Mouse (Mus musculus): ENCODE measurements around the gene Egfr. TPM values are rescaled to one million over a fixed set of nuclear protein-coding genes. Genes with fewer than 3 reads are reported as not detected.

Gene Egfr
- polyA plus RNA-seq, 1 experiment = 6.8 TPM

DNA sequence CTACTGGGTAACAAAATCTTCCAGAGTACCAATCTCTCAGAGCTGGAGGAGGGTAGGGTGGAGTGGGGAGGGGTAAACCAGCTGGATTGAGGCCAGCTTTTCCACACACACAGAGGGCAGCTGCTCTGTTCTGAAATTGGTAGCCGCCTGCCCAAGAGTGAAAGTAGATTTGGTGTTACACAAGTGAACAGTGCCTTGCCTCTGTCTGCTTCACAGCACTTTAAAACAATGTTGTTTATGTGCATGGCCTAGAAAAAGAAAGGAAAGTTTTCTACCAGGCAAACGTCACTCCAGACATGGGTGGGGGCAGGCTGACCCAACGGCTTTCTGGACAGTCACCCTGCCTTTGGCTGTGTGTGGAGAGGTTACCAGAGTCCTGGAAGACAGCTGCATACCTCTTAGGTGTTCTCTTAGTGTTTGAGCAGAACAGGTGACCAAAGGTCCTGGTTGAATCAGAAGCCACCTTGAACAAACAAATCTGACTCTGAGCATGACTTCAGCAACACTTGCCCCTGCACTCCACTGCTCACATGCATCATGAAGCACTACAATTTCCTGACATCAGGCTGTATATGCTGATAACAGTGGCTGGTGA lies 17.8 kb downstream of the Egfr start:
- Histone ChIP-seq H3K4me1 (ENCODE audit: control insufficient read depth, insufficient read depth, low read length) (no peaks in the 10 kb centered on the region), H3K4me3 (ENCODE audit: insufficient read depth, low read length) (no peak overlapping the region), H3K27ac (ENCODE audit: insufficient read depth, low read length) (peak overlapping the region; percentile 65)
- no peak for TF ChIP-seq POLR2A (IDR thresholded peaks at IDR 0.05; ENCODE audit: extremely low read depth, insufficient read depth, low read length)
- no peak for TF ChIP-seq CTCF (IDR thresholded peaks at IDR 0.05; ENCODE audit: extremely low read depth, insufficient read depth, low read length)

DNA sequence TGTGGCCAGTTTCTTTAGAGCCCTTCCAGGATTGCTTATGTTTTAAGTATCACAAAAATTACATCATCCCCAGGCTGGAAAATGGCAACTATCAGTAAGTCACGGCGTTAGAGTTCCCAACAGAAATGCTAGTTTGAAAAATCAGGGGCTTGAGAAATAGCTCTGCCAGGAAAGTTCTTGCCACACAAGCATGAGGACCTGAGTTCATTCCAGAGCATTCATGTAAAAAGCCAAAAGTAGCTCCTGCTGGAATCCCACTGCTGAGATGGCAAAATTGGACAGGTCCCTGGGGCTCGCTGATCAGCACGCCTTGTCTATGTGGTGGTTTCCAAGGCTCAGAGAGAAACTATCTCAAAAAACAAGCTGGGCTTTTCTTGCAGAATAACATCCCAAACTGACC lies 19.0 kb downstream of the Egfr start:
- H3K4me3 ChIP-seq (ENCODE audit: insufficient read depth, low read length) = no peak overlapping the region
- TF ChIP-seq POLR2A (IDR thresholded peaks at IDR 0.05; ENCODE audit: extremely low read depth, insufficient read depth, low read length) (no peak), CTCF (IDR thresholded peaks at IDR 0.05; ENCODE audit: extremely low read depth, insufficient read depth, low read length) (no peak)
- no peak overlapping the region for H3K27ac ChIP-seq (ENCODE audit: insufficient read depth, low read length)
- H3K4me1 ChIP-seq (ENCODE audit: control insufficient read depth, insufficient read depth, low read length) = no peaks in the 10 kb centered on the region

DNA sequence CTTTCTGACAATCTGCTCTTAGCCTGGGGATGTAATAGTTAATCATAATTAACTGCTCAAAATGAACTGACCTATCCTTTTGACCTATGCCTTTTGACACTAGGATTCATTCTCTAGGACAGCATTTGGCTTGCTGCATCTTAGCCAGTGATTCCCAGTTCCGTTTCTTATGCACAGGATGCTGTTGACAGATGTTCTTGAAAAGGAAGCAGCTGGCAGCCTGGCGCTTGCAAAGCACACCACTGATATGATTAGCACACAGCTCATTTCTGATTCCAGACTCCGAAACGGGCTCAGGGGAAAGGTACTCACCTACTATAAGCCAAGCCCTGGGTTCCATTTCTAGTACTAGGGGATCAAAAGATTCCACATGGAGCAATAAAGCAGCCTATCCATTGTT lies 20.7 kb downstream of the Egfr start:
- H3K4me1 ChIP-seq (ENCODE audit: control insufficient read depth, insufficient read depth, low read length) = no peaks in the 10 kb centered on the region
- TF ChIP-seq POLR2A (IDR thresholded peaks at IDR 0.05; ENCODE audit: extremely low read depth, insufficient read depth, low read length) (no peak), CTCF (IDR thresholded peaks at IDR 0.05; ENCODE audit: extremely low read depth, insufficient read depth, low read length) (no peak)
- no peak overlapping the region for H3K27ac ChIP-seq (ENCODE audit: insufficient read depth, low read length)
- H3K4me3 ChIP-seq (ENCODE audit: insufficient read depth, low read length) = no peak overlapping the region

DNA sequence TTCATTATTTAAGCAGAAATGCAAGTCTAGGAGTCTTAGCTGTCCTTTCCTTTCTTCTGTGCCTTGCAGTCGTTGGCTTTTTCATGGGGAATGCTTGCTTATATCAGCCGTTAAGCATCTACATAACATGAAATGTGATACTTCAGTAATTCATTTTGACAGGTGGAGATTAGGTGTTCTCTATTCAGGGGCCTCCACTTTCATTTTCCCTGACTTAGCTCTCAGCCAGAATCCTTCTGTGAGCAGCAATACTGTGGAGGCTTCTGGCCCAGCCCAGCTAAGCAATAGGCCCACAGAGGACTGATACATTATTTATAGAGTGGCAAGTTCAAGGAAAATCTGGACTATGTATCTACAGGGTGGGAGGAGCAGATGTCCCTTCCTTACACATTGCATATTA lies 25.0 kb downstream of the Egfr start:
- TF ChIP-seq POLR2A (IDR thresholded peaks at IDR 0.05; ENCODE audit: extremely low read depth, insufficient read depth, low read length) = no peak
- no peak for TF ChIP-seq CTCF (IDR thresholded peaks at IDR 0.05; ENCODE audit: extremely low read depth, insufficient read depth, low read length)
- H3K4me3 ChIP-seq (ENCODE audit: insufficient read depth, low read length) = no peak overlapping the region
- no peak overlapping the region for H3K27ac ChIP-seq (ENCODE audit: insufficient read depth, low read length)
- H3K4me1 ChIP-seq (ENCODE audit: control insufficient read depth, insufficient read depth, low read length) = no peaks in the 10 kb centered on the region

DNA sequence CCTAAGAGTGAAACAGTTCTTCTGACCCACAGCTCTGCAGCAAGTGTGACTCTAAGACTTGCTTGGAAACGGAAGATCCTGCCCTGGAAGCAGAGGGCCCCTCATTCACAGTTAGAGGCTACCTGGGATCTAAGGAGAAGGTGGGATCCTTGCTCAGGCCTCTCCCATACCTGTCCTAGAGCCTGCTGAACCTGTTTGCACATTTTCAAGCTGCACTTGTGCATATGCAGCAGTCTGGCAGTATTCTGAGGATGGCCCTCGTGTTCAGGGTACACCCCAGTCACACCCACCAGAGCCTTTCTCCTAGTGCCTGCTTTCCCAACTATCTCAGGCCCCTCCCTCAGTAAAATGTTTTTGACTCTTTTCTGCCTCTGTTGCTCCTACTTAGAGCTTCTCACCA lies 29.6 kb downstream of the Egfr start:
- Histone ChIP-seq H3K4me1 (ENCODE audit: control insufficient read depth, insufficient read depth, low read length) (no peaks in the 10 kb centered on the region), H3K4me3 (ENCODE audit: insufficient read depth, low read length) (no peak overlapping the region), H3K27ac (ENCODE audit: insufficient read depth, low read length) (no peak overlapping the region)
- TF ChIP-seq POLR2A (IDR thresholded peaks at IDR 0.05; ENCODE audit: extremely low read depth, insufficient read depth, low read length) (no peak), CTCF (IDR thresholded peaks at IDR 0.05; ENCODE audit: extremely low read depth, insufficient read depth, low read length) (no peak)

DNA sequence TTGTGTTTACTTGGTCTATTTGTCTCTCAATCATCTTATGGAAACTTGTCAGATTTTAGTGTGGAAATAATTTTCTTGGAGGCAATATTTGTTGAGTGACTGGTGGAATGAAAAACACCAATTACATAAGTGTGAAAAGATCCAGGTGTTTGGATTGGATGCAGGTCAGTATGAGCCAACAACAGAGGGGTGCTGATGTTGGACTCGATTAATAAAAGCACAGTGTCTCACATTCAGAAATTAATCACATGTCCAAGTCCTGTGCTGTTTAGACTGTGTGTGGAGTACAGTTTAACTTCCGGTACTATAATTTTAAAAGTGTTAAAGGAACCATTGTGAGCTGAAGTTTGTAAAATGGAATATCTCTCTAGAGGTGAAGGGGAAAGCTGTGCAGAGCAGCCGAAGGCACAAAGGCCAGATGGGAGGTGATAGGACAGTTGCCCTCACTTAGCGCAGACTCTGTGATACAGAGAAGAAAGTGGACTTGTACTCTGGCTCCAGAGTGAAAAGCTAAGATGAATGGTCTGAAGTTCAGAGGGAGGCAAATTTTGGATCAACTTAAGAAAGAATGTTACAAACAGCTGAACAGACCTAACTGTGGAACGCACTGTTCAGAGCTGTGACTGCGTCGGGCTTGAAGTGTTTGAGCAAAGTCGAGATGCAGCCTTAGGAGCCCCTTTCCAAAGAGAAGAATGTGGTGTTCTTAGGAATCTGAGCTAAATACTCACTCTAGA lies 32.1 kb downstream of the Egfr start:
- H3K4me3 ChIP-seq (ENCODE audit: insufficient read depth, low read length) = no peak overlapping the region
- H3K4me1 ChIP-seq (ENCODE audit: control insufficient read depth, insufficient read depth, low read length) = no peaks in the 10 kb centered on the region
- TF ChIP-seq POLR2A (IDR thresholded peaks at IDR 0.05; ENCODE audit: extremely low read depth, insufficient read depth, low read length) (no peak), CTCF (IDR thresholded peaks at IDR 0.05; ENCODE audit: extremely low read depth, insufficient read depth, low read length) (no peak)
- H3K27ac ChIP-seq (ENCODE audit: insufficient read depth, low read length) = no peak overlapping the region

DNA sequence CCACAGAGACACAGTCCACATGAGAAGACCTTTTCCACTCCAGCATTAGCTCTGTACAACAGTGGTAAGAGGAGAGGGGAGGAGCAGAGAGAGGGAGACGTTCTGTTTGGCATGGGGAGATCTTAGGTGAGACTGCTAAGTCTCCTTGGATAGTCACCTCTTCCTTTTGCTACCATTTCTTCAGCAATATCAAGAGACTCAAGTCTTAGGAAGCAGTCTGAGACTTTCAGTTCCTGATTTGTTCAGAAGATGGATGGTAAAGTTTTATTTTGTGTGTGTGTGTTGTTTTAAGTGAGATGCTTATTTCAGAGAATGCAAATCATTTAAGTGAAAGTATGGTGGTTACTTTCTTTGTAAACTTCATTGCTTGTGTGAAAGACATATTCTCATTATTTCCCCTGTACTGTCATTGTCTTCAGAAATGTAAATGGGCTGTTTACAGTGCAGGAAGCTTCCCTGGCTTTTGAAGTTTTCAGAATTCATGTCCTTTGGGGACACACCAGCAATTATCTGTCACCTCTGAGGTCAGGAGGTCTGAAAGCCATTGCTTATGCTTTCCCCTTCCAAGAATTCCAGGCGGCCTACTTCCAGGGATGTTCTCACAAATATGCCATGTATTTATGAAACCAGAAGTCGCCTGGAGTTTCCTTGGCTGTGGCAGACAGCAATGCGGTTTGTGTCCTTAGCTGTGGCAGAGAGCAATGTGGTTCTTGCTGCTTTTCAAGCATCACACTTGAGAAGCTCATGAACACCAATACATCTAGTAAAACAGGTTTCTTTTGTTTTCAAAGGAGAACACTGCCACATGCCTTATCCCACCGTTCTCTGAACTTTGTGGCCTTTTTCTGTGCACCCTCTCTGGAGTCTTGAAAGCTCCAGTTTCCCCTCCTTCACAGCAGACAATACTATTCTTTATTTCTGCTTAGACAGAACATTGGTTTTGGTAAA lies 40.9 kb downstream of the Egfr start:
- TF ChIP-seq POLR2A (IDR thresholded peaks at IDR 0.05; ENCODE audit: extremely low read depth, insufficient read depth, low read length) (no peak), CTCF (IDR thresholded peaks at IDR 0.05; ENCODE audit: extremely low read depth, insufficient read depth, low read length) (no peak)
- H3K4me3 ChIP-seq (ENCODE audit: insufficient read depth, low read length) = no peak overlapping the region
- no peaks in the 10 kb centered on the region; the same call in 1 of the 2 replicates for H3K4me1 ChIP-seq (ENCODE audit: control insufficient read depth, insufficient read depth, low read length)
- H3K27ac ChIP-seq (ENCODE audit: insufficient read depth, low read length) = no peak overlapping the region

DNA sequence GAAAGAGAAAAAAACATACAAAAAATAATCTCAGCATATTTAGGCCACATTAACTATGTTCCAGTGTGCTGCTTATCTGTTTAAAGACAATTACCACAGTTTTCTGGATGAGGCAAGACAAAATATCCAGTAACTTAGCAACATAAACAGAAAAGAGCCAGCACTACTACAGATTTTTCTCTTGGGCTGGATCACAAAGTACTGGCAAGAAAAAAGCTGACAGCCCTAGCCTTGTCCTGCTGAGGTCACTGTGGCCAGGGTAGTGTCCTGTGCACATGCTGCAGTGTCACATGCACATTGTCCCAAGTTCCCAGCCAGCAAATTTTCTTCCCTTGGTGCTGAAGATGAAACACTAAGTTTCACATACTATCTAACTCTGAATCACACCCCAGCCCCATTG lies 43.0 kb downstream of the Egfr start:
- TF ChIP-seq POLR2A (IDR thresholded peaks at IDR 0.05; ENCODE audit: extremely low read depth, insufficient read depth, low read length) (no peak), CTCF (IDR thresholded peaks at IDR 0.05; ENCODE audit: extremely low read depth, insufficient read depth, low read length) (no peak)
- H3K27ac ChIP-seq (ENCODE audit: insufficient read depth, low read length) = no peak overlapping the region
- no peak overlapping the region for H3K4me3 ChIP-seq (ENCODE audit: insufficient read depth, low read length)

DNA sequence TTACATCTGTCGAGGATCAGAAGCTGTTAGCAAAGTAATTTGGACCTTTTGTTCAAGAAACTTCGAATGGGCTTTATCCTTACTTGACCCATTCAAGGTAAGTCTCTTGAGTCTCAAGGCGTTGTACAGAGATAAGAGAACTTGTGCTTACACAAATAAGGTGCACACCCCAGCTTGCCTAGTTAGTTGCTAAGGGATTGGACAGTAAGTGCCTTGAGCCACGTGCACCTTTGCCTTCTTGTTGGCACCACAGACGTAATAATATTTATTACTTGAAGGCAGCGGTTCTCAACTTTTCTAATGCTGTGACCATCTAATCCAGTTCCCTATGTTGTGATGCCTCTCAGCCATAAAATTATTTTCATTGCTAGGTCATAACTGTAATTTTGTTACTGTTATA lies 43.5 kb downstream of the Egfr start:
- Histone ChIP-seq H3K4me3 (ENCODE audit: insufficient read depth, low read length) (no peak overlapping the region), H3K27ac (ENCODE audit: insufficient read depth, low read length) (no peak overlapping the region), H3K4me1 (ENCODE audit: control insufficient read depth, insufficient read depth, low read length) (no peaks in the 10 kb centered on the region; the same call in 1 of the 2 replicates)
- TF ChIP-seq POLR2A (IDR thresholded peaks at IDR 0.05; ENCODE audit: extremely low read depth, insufficient read depth, low read length) = no peak
- TF ChIP-seq CTCF (IDR thresholded peaks at IDR 0.05; ENCODE audit: extremely low read depth, insufficient read depth, low read length) = no peak

More for the DNA sequence above, 43.0 kb downstream of the Egfr start:
- H3K4me1 ChIP-seq (ENCODE audit: control insufficient read depth, insufficient read depth, low read length) = no peaks in the 10 kb centered on the region; the same call in 1 of the 2 replicates

Measured in cortical plate, adult 2 months (tissue).